In the genomic region with DNA sequence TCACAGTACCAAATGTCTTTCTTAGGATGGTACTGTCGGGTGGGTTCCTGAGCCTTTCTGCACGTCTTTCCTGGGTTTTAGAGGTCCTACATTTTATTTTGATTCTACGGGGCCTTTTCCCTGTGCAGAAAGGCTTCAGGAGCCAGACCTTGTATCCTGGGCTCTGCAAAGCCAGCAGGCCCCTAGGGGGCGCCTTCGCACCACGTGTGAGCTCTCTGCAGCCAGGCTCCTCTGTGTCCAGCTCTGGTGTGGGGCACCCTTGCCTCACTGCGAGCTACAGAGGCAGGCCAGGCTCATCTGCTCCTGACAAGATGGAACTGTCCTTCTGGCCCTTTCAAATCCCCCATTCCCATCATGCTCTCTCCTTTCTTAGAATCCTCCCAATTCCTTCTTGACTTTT, we compare ENCODE assay signal across 8 mouse cellular contexts. TPM values are rescaled to one million over a fixed set of nuclear protein-coding genes. Genes with fewer than 3 reads are reported as not detected.
DNase-seq lines count a peak whose midpoint lies in the region; ATAC-seq and TF ChIP-seq lines count a peak whose summit lies in the region.

No protein-coding gene starts in this region.

- H3K27me3 ChIP-seq in midbrain, embryonic 10.5 days (ENCODE audit: low read depth, poor library complexity, severe bottlenecking) = no peaks in the 10 kb centered on the region
- H3K27me3 ChIP-seq in midbrain, embryonic 16.5 days (ENCODE audit: control insufficient read depth, insufficient read depth, low read depth, low read length) = no peaks in the 10 kb centered on the region
- H3K27me3 ChIP-seq in intestine, postnatal 0 days (replicated peaks; ENCODE audit: control insufficient read depth, insufficient read depth, low read length) = no peaks in the 10 kb centered on the region
- H3K27me3 ChIP-seq in midbrain, embryonic 15.5 days (replicated peaks) = no peaks in the 10 kb centered on the region

- H3K4me2 ChIP-seq in midbrain, embryonic 16.5 days (ENCODE audit: low read length) = no peak overlapping the region
- H3K4me2 ChIP-seq in intestine, postnatal 0 days (replicated peaks; ENCODE audit: low read depth) = no peak overlapping the region
- no peak overlapping the region for H3K4me2 ChIP-seq in midbrain, embryonic 15.5 days

- intact Hi-C loops in left cerebral cortex, postnatal 25 days (cut with DNase I) = loop anchor here (1.0 to 10.0 kb wide), 4 partner anchors 59 to 279 kb away; no protein-coding TSS in a partner anchor

- WGBS in midbrain, embryonic 10.5 days = 24% methylated on average over 7 of the region's 7 CpGs
- 16% methylated on average over 7 of the region's 7 CpGs for WGBS in midbrain, embryonic 16.5 days
- WGBS in intestine, postnatal 0 days = 16% methylated on average over 7 of the region's 7 CpGs
- 16% methylated on average over 7 of the region's 7 CpGs for WGBS in midbrain, embryonic 15.5 days

- no peak for ATAC-seq in midbrain, embryonic 16.5 days
- ATAC-seq in granulocyte monocyte progenitor cell, adult 5-6 weeks (replicated peaks; ENCODE audit: poor library complexity, severe bottlenecking) = peak; percentile 96
- ATAC-seq in intestine, postnatal 0 days = peak; percentile 89
- ATAC-seq in midbrain, embryonic 15.5 days (replicated peaks) = peak; percentile 71; the same call in 1 of the 2 replicates

- H3K9me3 ChIP-seq in midbrain, embryonic 10.5 days (replicated peaks) = no peaks in the 10 kb centered on the region
- no peaks in the 10 kb centered on the region for H3K9me3 ChIP-seq in midbrain, embryonic 16.5 days (replicated peaks; ENCODE audit: control insufficient read depth, low read length, poor library complexity, severe bottlenecking)
- no peaks in the 10 kb centered on the region for H3K9me3 ChIP-seq in intestine, postnatal 0 days (ENCODE audit: control insufficient read depth)
- H3K9me3 ChIP-seq in midbrain, embryonic 15.5 days = no peaks in the 10 kb centered on the region

- peaks cover 6% of the 10 kb centered on the region for H3K4me1 ChIP-seq in midbrain, embryonic 10.5 days
- no peaks in the 10 kb centered on the region for H3K4me1 ChIP-seq in midbrain, embryonic 16.5 days (ENCODE audit: control insufficient read depth, insufficient read depth, low read length)
- no peaks in the 10 kb centered on the region for H3K4me1 ChIP-seq in intestine, postnatal 0 days (replicated peaks; ENCODE audit: control insufficient read depth, insufficient read depth, low read length)
- 0 out of 2 replicates have a peak, but pooled peaks cover 2% of the 10 kb centered on the region for H3K4me1 ChIP-seq in midbrain, embryonic 15.5 days

- no peaks in the 10 kb centered on the region for H3K36me3 ChIP-seq in midbrain, embryonic 10.5 days
- H3K36me3 ChIP-seq in midbrain, embryonic 16.5 days (ENCODE audit: control insufficient read depth, insufficient read depth, low read length) = no peaks in the 10 kb centered on the region
- H3K36me3 ChIP-seq in intestine, postnatal 0 days (ENCODE audit: control insufficient read depth, insufficient read depth) = no peaks in the 10 kb centered on the region
- H3K36me3 ChIP-seq in midbrain, embryonic 15.5 days (replicated peaks) = no peaks in the 10 kb centered on the region

- no peak overlapping the region for H3K9ac ChIP-seq in midbrain, embryonic 16.5 days (ENCODE audit: low read depth, low read length)
- H3K9ac ChIP-seq in intestine, postnatal 0 days (ENCODE audit: low read depth, low read length) = no peak overlapping the region
- no peak overlapping the region for H3K9ac ChIP-seq in midbrain, embryonic 15.5 days

- H3K27ac ChIP-seq in midbrain, embryonic 10.5 days (replicated peaks) = no peak overlapping the region
- no peak overlapping the region for H3K27ac ChIP-seq in midbrain, embryonic 16.5 days (ENCODE audit: low read length)
- no peak overlapping the region for H3K27ac ChIP-seq in intestine, postnatal 0 days (ENCODE audit: low read depth, low read length)
- H3K27ac ChIP-seq in midbrain, embryonic 15.5 days = no peak overlapping the region

- DNase-seq in midbrain, embryonic 10.5 days (ENCODE audit: low spot score) = peak; percentile 86
- peak; percentile 83 for DNase-seq in embryo, embryonic 9.5 days (ENCODE audit: extremely low spot score)
- peak; percentile 88 to 93 for DNase-seq in left cerebral cortex, postnatal 25 days (ENCODE audit: low spot score in 2 of 2)
- peak; percentile 65 to 87 for DNase-seq in spleen, adult 18-20 months

- TF ChIP-seq CTCF in intestine, postnatal 0 days (IDR thresholded peaks at IDR 0.05; ENCODE audit: low read depth) = peak; percentile 96

- no peak overlapping the region for H3K4me3 ChIP-seq in midbrain, embryonic 10.5 days
- no peak overlapping the region for H3K4me3 ChIP-seq in midbrain, embryonic 16.5 days (ENCODE audit: low read depth, low read length)
- no peak overlapping the region for H3K4me3 ChIP-seq in intestine, postnatal 0 days (ENCODE audit: low read depth, low read length)
- H3K4me3 ChIP-seq in midbrain, embryonic 15.5 days = no peak overlapping the region

RNA-seq across cellular contexts. Expression of gene Usp3, which starts 53.3 kb away (rescaled TPM):
- polyA plus RNA-seq in midbrain, embryonic 10.5 days (2016; fragmentation: Nextera tagmentation; extraction: Ambion mirVana) = 88.1 and 103 TPM in 2 replicates
- 43.5 and 62.6 TPM in 2 replicates for polyA plus RNA-seq in midbrain, embryonic 16.5 days (2015; fragmentation: Nextera tagmentation; extraction: Ambion mirVana)
- 37.4 and 72.1 TPM in 2 replicates for total RNA-seq in granulocyte monocyte progenitor cell, adult 5-6 weeks (2014; fragmentation: Nextera tagmentation)
- total RNA-seq in granulocyte monocyte progenitor cell, adult 5-6 weeks (2017) = 50.4 and 55.5 TPM in 2 replicates
- 63.5 and 70.3 TPM in 2 replicates for polyA plus RNA-seq in intestine, postnatal 0 days (2015; fragmentation: Nextera tagmentation; extraction: Ambion mirVana)
- 10 to 100 TPM; 30.5 to 30.8 TPM for total RNA-seq in left cerebral cortex, postnatal 25 days (2021)
- polyA plus RNA-seq in midbrain, embryonic 15.5 days (2015; fragmentation: Nextera tagmentation; extraction: Ambion mirVana) = 70.3 and 77.3 TPM in 2 replicates
